Mouse (Mus musculus): ENCODE results near the gene Sp2. TPM values are rescaled to one million over a fixed set of nuclear protein-coding genes. Genes with fewer than 3 reads are reported as not detected.

The Sp2 gene
- 13.0 and 18.2 TPM in 2 replicates for polyA plus RNA-seq (2012; rRNA removed)

GRCm38 (mm10) chr11:96982859-96983258 is at the start of gene Sp2:
Gene Sp2 (minus strand): TSS chr11:96982959.

GRCm38 (mm10) chr11:97029686-97030417 is 47.1 kb upstream of the Sp2 start, which contains the start of gene Scrn2:
Gene Scrn2 (plus strand): TSS chr11:97029938.

GRCm38 (mm10) chr11:97013121-97013670 is 30.4 kb upstream of the Sp2 start, which contains the start of gene Sp6:
Gene Sp6 (plus strand): TSS chr11:97013394.

GRCm38 (mm10) chr11:96943746-96944304 is 38.9 kb downstream of the Sp2 start, which contains the start of gene Pnpo:
Gene Pnpo (minus strand): TSS chr11:96943986.

GRCm38 (mm10) chr11:96928088-96928487 is 54.7 kb downstream of the Sp2 start, which contains the start of gene Prr15l:
Gene Prr15l (plus strand): TSS chr11:96928104.

GRCm38 (mm10) chr11:96916044-96916884 is 66.5 kb downstream of the Sp2 start, which contains the start of gene Cdk5rap3:
Gene Cdk5rap3 (minus strand): TSS chr11:96916496.

Other genes starting within 250 kb of the Sp2 start
- 18.7 and 19.7 TPM in 2 replicates for gene Snx11, start 205.4 kb downstream of the Sp2 start, polyA plus RNA-seq (2012; rRNA removed)
- gene Cbx1, start 193.8 kb downstream of the Sp2 start, polyA plus RNA-seq (2012; rRNA removed), result 33.3 and 47.5 TPM in 2 replicates
- 227 and 361 TPM in 2 replicates for gene Nfe2l1, start 153.0 kb downstream of the Sp2 start, polyA plus RNA-seq (2012; rRNA removed)
- gene Copz2, start 133.1 kb downstream of the Sp2 start, polyA plus RNA-seq (2012; rRNA removed), result 41.8 and 93.3 TPM in 2 replicates
- gene Cdk5rap3, start 66.5 kb downstream of the Sp2 start, polyA plus RNA-seq (2012; rRNA removed), result 60.2 and 65.7 TPM in 2 replicates
- 10.8 and 20.4 TPM in 2 replicates for gene Prr15l, start 54.9 kb downstream of the Sp2 start, polyA plus RNA-seq (2012; rRNA removed)
- gene Pnpo, start 39.0 kb downstream of the Sp2 start, polyA plus RNA-seq (2012; rRNA removed), result 55.7 and 83.0 TPM in 2 replicates
- gene Sp6, start 30.4 kb upstream of the Sp2 start, polyA plus RNA-seq (2012; rRNA removed), result 0.41 and 0.48 TPM in 2 replicates
- gene Scrn2, start 47.0 kb upstream of the Sp2 start, polyA plus RNA-seq (2012; rRNA removed), result 47.9 and 54.8 TPM in 2 replicates
- gene Lrrc46, start 58.4 kb upstream of the Sp2 start, polyA plus RNA-seq (2012; rRNA removed), result 4.8 and 4.9 TPM in 2 replicates
- gene Mrpl10, start 58.6 kb upstream of the Sp2 start, polyA plus RNA-seq (2012; rRNA removed), result 92.3 and 113 TPM in 2 replicates
- gene Osbpl7, start 67.7 kb upstream of the Sp2 start, polyA plus RNA-seq (2012; rRNA removed), result 15.7 and 17.9 TPM in 2 replicates
- 0.43 and 0.75 TPM in 2 replicates for gene Tbx21, start 132.4 kb upstream of the Sp2 start, polyA plus RNA-seq (2012; rRNA removed)
- 30.1 and 40.3 TPM in 2 replicates for gene Tbkbp1, start 168.5 kb upstream of the Sp2 start, polyA plus RNA-seq (2012; rRNA removed)
- gene Kpnb1, start 204.9 kb upstream of the Sp2 start, polyA plus RNA-seq (2012; rRNA removed), result 32.3 and 39.8 TPM in 2 replicates